Mouse (Mus musculus) B cell, adult 2 months (primary cell): Measurements from ENCODE around the gene Zhx3.
A peak's percentile ranks its signal among the peaks of the same experiment; 100 is the strongest.

Experiments used
- DNase-seq, 2 experiments: peaks; one replicate each; pipeline ENCODE4 v3.0.0; 2022

The Zhx3 gene

GRCm38 (mm10) chr2:160872890-160873382 is at the start of gene Zhx3:
Gene Zhx3 (minus strand): TSS chr2:160872998.
- peak; percentile 72 to 75 for DNase-seq

- no peak for DNase-seq
These were observed 48.5 kb upstream of the Zhx3 start for GRCm38 (mm10) chr2:160921285-160921684.

GRCm38 (mm10) chr2:160918930-160919215 is 46.1 kb upstream of the Zhx3 start:
- no peak for DNase-seq

- no peak for DNase-seq
These were observed 45.5 kb upstream of the Zhx3 start for GRCm38 (mm10) chr2:160918154-160918929.

GRCm38 (mm10) chr2:160917313-160917712 is 44.5 kb upstream of the Zhx3 start:
- DNase-seq, result no peak

GRCm38 (mm10) chr2:160916714-160917113 is 43.9 kb upstream of the Zhx3 start:
- no peak for DNase-seq

GRCm38 (mm10) chr2:160915821-160916610 is 43.2 kb upstream of the Zhx3 start:
- no peak for DNase-seq

- DNase-seq, result no peak
These were observed 41.9 kb upstream of the Zhx3 start for GRCm38 (mm10) chr2:160914656-160915055.

- DNase-seq, result no peak
These were observed 39.5 kb upstream of the Zhx3 start, which contains the start of gene Emilin3 for GRCm38 (mm10) chr2:160912231-160912671. Gene Emilin3 (minus strand): TSS chr2:160912328.

GRCm38 (mm10) chr2:160911558-160912201 is 38.9 kb upstream of the Zhx3 start:
- DNase-seq, result no peak

- DNase-seq, result no peak
These were observed 37.8 kb upstream of the Zhx3 start for GRCm38 (mm10) chr2:160910633-160911032.

- DNase-seq, result no peak
These were observed 35.8 kb upstream of the Zhx3 start for GRCm38 (mm10) chr2:160908607-160909006.

GRCm38 (mm10) chr2:160906101-160906500 is 33.3 kb upstream of the Zhx3 start:
- no peak for DNase-seq

GRCm38 (mm10) chr2:160905301-160905700 is 32.5 kb upstream of the Zhx3 start:
- no peak for DNase-seq

GRCm38 (mm10) chr2:160901656-160902412 is 29.0 kb upstream of the Zhx3 start:
- DNase-seq, result no peak

GRCm38 (mm10) chr2:160891697-160892096 is 18.9 kb upstream of the Zhx3 start:
- no peak for DNase-seq

GRCm38 (mm10) chr2:160891045-160891444 is 18.2 kb upstream of the Zhx3 start:
- DNase-seq, result no peak

- peak in 1 of 2 experiments; percentile 8 for DNase-seq
These were observed 15.1 kb upstream of the Zhx3 start for GRCm38 (mm10) chr2:160887859-160888258.

- DNase-seq, result peak; percentile 79 to 81
These were observed 14.5 kb upstream of the Zhx3 start for GRCm38 (mm10) chr2:160887284-160887683.

- DNase-seq, result no peak
These were observed 13.4 kb upstream of the Zhx3 start for GRCm38 (mm10) chr2:160886221-160886620.

GRCm38 (mm10) chr2:160884830-160885229 is 12.0 kb upstream of the Zhx3 start:
- DNase-seq, result peak; percentile 68

- no peak for DNase-seq
These were observed 11.1 kb upstream of the Zhx3 start for GRCm38 (mm10) chr2:160883912-160884311.

GRCm38 (mm10) chr2:160882436-160882835 is 9.6 kb upstream of the Zhx3 start:
- DNase-seq, result no peak
